Mouse (Mus musculus) intestine, embryonic 15.5 days (tissue): ENCODE data around the gene Mxd4. TPM values are rescaled to one million over a fixed set of nuclear protein-coding genes. Genes with fewer than 3 reads are reported as not detected.
A peak's percentile ranks its signal among the peaks of the same experiment; 100 is the strongest.

Experiments used
- ATAC-seq: fragments of 200-750 bp; cut with Nextera tagmentation; 2 replicates; pipeline ENCODE4 v1.8.0; 2017; ENCODE audit warnings: moderate TSS enrichment, moderate library complexity
- H3K27ac ChIP-seq: fragments of 300-500 bp; sonication (generic); 2 replicates; pipeline ENCODE4 v1.5.1; 2015; ENCODE audit warnings: mild to moderate bottlenecking, inconsistent platforms
- H3K27me3 ChIP-seq: fragments of 300-500 bp; sonication (generic); replicated peaks from 2 replicates; pipeline ENCODE4 v1.6.1; 2015; ENCODE audit warnings: inconsistent platforms
- H3K36me3 ChIP-seq: fragments of 300-500 bp; sonication (generic); 2 replicates; pipeline ENCODE4 v1.6.1; 2015; ENCODE audit warnings: inconsistent platforms
- H3K4me1 ChIP-seq: fragments of 300-500 bp; sonication (generic); replicated peaks from 2 replicates; pipeline ENCODE4 v1.6.1; 2015; ENCODE audit warnings: inconsistent platforms
- H3K4me2 ChIP-seq: fragments of 300-500 bp; sonication (generic); replicated peaks from 2 replicates; pipeline ENCODE4 v1.6.1; 2015; ENCODE audit warnings: mild to moderate bottlenecking, inconsistent platforms
- H3K4me3 ChIP-seq: fragments of 300-500 bp; sonication (generic); replicated peaks from 2 replicates; pipeline ENCODE4 v1.5.1; 2015; ENCODE audit warnings: inconsistent platforms
- H3K9ac ChIP-seq: fragments of 300-500 bp; sonication (generic); 2 replicates; pipeline ENCODE4 v1.6.1; 2015; ENCODE audit warnings: inconsistent platforms
- H3K9me3 ChIP-seq: fragments of 300-500 bp; sonication (generic); 2 replicates; pipeline ENCODE4 v1.6.1; 2016; ENCODE audit warnings: inconsistent platforms
- WGBS: fragments of 180-500 bp; shearing (Covaris S2); methylation state at CpG from one replicate; pipeline ENCODE4 v1.1.7; 2015; 5-methylcytosine and 5-hydroxymethylcytosine counted together
- polyA plus RNA-seq: library from polyadenylated mRNA; unstranded; fragments of >200 nt; fragmentation: Nextera tagmentation; extraction: Ambion mirVana; gene quantifications from 2 replicates; pipeline ENCODE4 v1.2.1, GENCODE M21; 2015

Mxd4 gene
- polyA plus RNA-seq: 18.7 and 19.4 TPM in 2 replicates

DNA sequence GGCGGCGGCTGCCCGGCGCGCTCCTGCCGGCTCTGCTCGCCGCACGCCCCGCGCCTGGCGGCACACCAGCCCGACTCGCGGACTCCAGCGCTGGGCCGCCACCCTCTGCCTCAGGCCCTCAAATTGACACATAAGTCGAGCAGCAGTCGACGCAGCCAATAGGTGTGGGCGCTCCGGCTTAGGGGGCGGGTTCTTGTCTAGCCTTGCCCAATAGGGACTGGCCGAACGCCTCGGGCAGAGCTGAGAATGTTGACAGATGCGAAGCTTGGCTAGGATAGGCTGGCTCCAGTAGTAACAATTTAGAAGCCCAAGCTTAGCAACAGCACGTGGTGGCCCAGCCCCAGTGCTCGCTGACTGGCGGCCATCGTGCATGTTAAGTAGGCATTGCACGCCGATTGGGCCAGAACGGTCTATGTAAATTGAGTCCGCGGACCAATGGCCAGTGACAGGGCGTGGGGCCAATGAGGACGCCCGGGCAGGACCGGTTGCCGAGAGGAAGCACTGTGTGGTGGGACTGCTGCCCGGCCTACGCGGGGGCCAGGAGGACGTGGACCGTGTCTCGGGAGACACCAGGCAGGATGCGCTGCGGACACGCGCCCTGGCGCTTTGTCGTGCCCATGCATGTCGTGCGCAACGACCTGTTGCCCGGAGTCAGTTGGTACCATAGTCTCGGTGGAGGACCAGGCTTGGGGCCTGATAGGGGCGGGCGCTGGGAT is at the start of gene Mxd4:
Mxd4 (minus strand) TSS at position 120 of the 716 bp plus-strand sequence.
- Histone ChIP-seq H3K4me2 (peak within 1 kb of the TSS; percentile 84), H3K27me3 (no peaks in the 10 kb centered on the region), H3K36me3 (peaks cover 4% of the 10 kb centered on the region; the same call in 1 of the 2 replicates), H3K9ac (peak within 1 kb of the TSS; percentile 77), H3K4me1 (peaks cover 23% of the 10 kb centered on the region), H3K4me3 (peak within 1 kb of the TSS; percentile 96), H3K27ac (peak within 1 kb of the TSS; percentile 94), H3K9me3 (no peaks in the 10 kb centered on the region)
- WGBS: under 1% methylated on average over 60 of the region's 60 CpGs
- peak; percentile 98 for ATAC-seq

DNA sequence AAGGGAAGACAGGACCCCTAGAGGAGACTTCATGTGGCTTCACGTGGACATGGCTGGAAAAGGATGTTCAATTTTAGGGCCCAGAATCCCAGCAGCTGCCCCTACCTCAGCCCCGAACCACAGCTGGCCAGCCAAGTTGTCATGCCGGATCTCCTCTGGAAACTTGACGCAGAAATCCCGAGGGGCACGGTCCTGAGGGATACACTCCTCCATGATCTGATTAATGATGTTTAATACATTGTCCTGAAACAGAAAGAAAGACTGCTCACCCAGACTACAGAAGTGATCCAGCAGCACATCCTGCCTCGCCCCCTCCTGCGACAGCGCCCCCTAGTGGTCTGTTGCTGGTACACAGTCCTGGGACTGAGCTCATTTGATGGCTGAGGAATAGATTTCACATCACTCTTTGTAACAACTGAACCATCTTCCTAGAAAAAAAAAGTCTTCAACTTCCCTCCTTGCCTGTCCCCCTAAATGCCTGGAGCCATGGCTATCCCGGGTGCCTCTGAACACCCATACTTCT is 48.4 kb upstream of the Mxd4 start:
- Histone ChIP-seq H3K9me3 (no peaks in the 10 kb centered on the region), H3K9ac (no peak overlapping the region), H3K27me3 (no peaks in the 10 kb centered on the region), H3K27ac (no peak overlapping the region), H3K4me3 (no peak overlapping the region), H3K4me1 (no peaks in the 10 kb centered on the region), H3K36me3 (no peaks in the 10 kb centered on the region), H3K4me2 (no peak overlapping the region)
- no peak for ATAC-seq
- 56% methylated on average over 10 of the region's 10 CpGs for WGBS

DNA sequence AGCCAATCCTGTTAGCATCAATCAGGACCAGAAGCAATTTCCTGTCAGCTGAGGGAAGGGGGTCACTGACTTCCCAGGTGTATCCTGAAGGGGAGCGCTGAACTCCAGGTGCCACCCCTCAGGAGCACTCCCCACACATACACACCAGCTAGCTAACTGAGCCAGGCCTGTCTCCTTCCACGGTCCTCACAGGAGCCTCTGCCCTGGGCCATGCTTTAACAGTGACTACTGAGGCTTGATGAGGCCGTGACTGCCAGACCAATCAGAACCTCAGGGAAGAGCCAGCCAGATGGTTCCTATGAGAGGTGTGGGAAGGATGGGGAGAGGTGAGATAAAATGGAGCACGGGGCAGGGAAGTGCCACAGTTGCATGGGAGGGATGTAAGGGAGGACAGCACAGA is 47.5 kb upstream of the Mxd4 start:
- Histone ChIP-seq H3K36me3 (no peaks in the 10 kb centered on the region), H3K4me1 (no peaks in the 10 kb centered on the region), H3K27me3 (no peaks in the 10 kb centered on the region), H3K4me2 (no peak overlapping the region), H3K9me3 (no peaks in the 10 kb centered on the region), H3K27ac (no peak overlapping the region), H3K9ac (no peak overlapping the region), H3K4me3 (no peak overlapping the region)
- 70% methylated on average over 4 of the region's 4 CpGs for WGBS
- no peak for ATAC-seq

DNA sequence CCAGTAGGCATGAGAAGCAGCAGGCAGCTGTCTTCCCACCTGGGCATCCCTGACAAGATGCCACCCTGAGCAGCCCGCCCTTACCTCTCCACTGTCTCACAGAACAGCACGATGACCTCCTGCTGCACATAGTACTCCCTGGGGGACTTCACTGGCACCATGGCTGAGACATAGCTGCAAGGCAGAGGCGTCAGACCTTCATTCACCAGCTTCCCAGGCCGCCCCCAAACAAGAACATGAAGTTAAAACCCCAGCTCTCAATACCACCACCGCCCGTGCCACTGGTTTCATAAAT is 45.6 kb upstream of the Mxd4 start:
- H3K36me3 ChIP-seq: no peaks in the 10 kb centered on the region
- H3K4me2 ChIP-seq: no peak overlapping the region
- 84% methylated on average over 6 of the region's 6 CpGs for whole genome bisulfite sequencing
- H3K27ac ChIP-seq: no peak overlapping the region
- no peak for ATAC-seq
- no peaks in the 10 kb centered on the region for H3K9me3 ChIP-seq
- H3K4me1 ChIP-seq: no peaks in the 10 kb centered on the region
- H3K9ac ChIP-seq: no peak overlapping the region
- no peak overlapping the region for H3K4me3 ChIP-seq
- H3K27me3 ChIP-seq: no peaks in the 10 kb centered on the region

DNA sequence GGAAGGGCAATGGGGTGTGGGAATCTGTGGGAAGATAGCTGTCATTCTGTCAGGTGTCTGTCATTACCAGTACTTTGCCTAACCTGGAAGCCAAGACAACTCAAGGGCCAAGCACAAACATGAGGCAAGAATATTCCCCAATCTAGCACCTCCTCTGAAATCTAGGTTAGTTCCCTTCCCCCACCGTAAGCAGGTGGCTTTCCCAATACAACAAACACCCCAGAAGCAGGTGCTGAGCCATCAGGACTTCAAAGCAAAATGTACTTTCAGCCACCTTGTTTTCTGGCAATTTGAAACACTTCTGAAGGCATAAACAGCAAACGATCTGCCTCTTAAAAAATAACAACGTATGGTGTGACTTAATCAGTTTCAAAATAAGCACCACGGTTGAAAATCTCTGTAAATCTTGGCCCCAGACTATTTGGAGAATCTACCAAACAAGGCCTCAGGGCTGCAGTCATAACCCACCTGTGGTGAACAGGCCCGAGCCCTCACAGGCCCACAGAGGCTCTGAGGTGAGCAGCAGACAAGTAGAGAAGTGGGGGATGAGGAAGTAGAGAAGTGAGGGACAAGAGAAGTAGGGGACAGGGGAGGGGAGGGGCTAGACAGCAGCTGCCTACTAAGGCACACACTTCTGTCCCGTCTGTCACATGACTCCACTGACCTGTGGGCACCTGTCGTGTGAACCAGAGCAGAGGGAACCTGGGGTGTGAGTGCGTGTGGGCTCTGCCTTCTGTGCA is 45.1 kb upstream of the Mxd4 start:
- H3K4me2 ChIP-seq: no peak overlapping the region
- H3K27ac ChIP-seq: no peak overlapping the region
- no peaks in the 10 kb centered on the region for H3K27me3 ChIP-seq
- no peaks in the 10 kb centered on the region for H3K9me3 ChIP-seq
- no peak overlapping the region for H3K9ac ChIP-seq
- no peak overlapping the region for H3K4me3 ChIP-seq
- H3K4me1 ChIP-seq: no peaks in the 10 kb centered on the region
- 63% methylated on average over 8 of the region's 8 CpGs for WGBS
- H3K36me3 ChIP-seq: no peaks in the 10 kb centered on the region
- no peak for ATAC-seq

DNA sequence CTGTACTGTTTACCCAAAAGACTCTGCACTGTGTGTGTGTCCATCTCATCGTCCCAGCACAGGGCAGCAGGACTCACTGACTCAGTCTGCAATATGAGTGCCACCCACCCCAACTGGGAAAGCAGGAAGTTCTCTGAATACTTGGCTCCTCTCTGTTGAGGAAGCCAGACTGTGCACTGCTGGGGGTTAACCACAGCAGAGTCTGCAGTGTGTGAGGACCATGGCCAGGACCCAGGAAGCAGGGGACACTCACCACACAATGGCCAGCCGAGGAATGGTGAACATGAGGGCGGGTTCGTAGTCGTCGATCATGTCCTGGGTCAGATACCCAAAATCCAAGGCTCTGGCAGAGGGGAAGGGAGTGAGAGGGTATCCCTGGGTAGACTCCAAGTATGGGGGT is 44.4 kb upstream of the Mxd4 start:
- H3K9me3 ChIP-seq: no peaks in the 10 kb centered on the region
- H3K4me3 ChIP-seq: no peak overlapping the region
- WGBS: 79% methylated on average over 6 of the region's 6 CpGs
- no peaks in the 10 kb centered on the region for H3K4me1 ChIP-seq
- no peak for ATAC-seq
- H3K36me3 ChIP-seq: no peaks in the 10 kb centered on the region
- no peak overlapping the region for H3K27ac ChIP-seq
- no peak overlapping the region for H3K9ac ChIP-seq
- H3K4me2 ChIP-seq: no peak overlapping the region
- no peaks in the 10 kb centered on the region for H3K27me3 ChIP-seq

DNA sequence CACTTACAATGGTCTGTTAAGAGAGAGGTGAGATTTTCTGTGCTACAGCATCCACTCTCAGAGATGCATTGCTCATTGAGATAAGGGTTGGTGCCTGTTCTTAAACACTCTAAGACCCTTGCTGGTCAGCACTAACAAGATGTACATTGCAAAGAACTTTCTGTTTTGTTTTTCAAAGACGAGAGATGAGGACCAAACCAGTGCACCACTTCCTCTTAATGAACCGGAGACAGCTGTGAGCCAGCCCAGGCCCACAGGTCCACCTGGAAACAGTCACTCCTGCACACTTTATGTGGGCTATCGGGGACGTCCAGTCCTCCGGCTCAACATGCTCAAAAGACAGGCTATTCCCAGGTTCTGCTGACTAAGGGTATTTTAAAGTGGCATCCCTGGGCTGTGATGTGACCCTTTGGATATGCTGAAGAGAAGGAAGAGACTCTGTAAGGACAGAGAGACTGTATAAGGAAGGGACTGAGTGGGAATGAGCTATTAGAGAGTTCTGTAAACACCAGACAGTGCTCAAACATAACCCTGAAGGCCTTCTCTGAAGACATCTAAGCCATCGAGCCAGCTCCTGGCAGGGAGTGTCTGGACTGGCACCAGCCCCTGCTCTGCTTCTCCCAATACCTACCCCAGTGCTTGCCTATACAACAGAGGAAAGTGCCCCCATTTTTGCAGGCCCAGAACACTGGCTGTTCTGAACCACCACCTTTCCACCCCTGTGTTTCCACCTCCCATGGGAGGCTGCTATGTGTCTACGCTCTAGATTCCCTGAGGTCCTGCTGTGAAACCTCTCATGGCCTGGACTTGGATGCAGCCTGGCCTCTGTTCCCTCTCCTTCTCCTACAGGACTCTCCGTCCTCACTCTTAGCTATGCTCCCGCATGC is 43.3 kb upstream of the Mxd4 start:
- 65% methylated on average over 9 of the region's 9 CpGs for WGBS
- no peaks in the 10 kb centered on the region for H3K4me1 ChIP-seq
- ATAC-seq: no peak

DNA sequence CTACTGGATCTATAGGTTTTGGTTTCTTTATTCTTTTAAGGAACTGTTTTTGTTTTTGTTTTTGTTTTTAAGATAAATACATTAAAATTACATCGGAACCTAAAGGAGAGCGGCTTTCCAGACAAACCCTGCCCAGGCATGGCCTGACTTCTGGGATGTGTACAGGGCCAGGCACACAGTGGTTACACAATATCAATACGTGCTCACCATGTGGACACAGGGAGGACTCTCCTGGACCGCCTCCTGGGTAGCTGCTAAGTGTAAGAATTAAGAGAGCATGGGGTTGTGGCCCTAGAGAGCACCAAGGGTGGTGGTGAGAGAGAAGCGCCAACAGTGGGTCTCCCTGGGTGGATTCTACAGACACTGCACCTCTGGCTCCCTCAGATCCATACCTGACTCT is 42.0 kb upstream of the Mxd4 start:
- no peak overlapping the region for H3K4me3 ChIP-seq
- no peak overlapping the region for H3K9ac ChIP-seq
- H3K4me2 ChIP-seq: no peak overlapping the region
- H3K27ac ChIP-seq: no peak overlapping the region
- no peaks in the 10 kb centered on the region for H3K9me3 ChIP-seq
- no peaks in the 10 kb centered on the region for H3K4me1 ChIP-seq
- 89% methylated on average over 5 of the region's 5 CpGs for WGBS
- no peak for ATAC-seq
- H3K36me3 ChIP-seq: no peaks in the 10 kb centered on the region
- no peaks in the 10 kb centered on the region for H3K27me3 ChIP-seq

More for the DNA sequence above, 43.3 kb upstream of the Mxd4 start:
- Histone ChIP-seq H3K4me3 (no peak overlapping the region), H3K27me3 (no peaks in the 10 kb centered on the region), H3K4me2 (no peak overlapping the region), H3K27ac (no peak overlapping the region), H3K9me3 (no peaks in the 10 kb centered on the region), H3K36me3 (no peaks in the 10 kb centered on the region), H3K9ac (no peak overlapping the region)

DNA sequence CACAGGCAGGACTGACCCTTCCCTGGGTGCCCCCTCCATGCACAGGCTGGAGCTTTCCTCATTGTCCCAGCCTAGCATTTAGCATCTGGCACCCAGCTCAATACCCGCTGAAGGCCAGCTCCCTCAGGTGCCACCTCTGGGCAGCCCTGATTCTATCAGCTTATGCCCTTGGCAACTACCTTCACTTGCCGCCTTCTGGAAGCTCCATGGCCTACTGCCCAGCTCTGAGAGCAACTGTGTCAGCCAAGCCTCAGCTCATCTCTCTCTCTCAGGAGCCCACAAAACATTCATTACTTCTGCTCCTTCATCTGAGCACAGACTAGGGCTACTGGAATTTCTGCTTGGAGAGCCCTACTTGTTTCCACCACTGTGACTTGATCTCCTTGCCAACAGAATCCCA is 38.0 kb upstream of the Mxd4 start:
- 91% methylated on average over 2 of the region's 2 CpGs for WGBS
- Histone ChIP-seq H3K4me1 (no peaks in the 10 kb centered on the region), H3K27me3 (no peaks in the 10 kb centered on the region), H3K4me3 (no peak overlapping the region), H3K27ac (no peak overlapping the region), H3K36me3 (no peaks in the 10 kb centered on the region), H3K9ac (no peak overlapping the region), H3K4me2 (no peak overlapping the region), H3K9me3 (no peaks in the 10 kb centered on the region)
- ATAC-seq: no peak

DNA sequence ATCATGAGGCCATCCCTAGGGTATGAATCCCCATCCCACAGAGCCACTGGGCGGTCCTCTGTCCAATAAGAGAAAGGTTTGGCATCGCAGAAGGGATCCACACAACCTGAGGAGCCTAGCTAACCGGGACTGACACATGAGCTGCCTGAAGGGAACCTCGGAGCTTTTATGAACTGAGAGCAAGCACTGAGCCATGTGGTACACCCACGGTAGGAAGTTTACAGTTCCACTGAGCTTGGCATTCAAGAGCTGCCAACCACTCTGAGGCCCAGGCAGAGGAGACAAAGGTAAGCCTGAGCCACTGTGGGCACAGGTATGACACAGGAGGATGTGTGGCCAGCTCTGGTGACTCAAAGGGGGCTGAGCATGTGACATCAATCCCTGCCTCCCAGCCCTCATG is 37.0 kb upstream of the Mxd4 start:
- ATAC-seq: no peak
- Histone ChIP-seq H3K4me2 (no peak overlapping the region), H3K36me3 (no peaks in the 10 kb centered on the region), H3K4me3 (no peak overlapping the region), H3K27ac (no peak overlapping the region), H3K4me1 (no peaks in the 10 kb centered on the region), H3K9me3 (no peaks in the 10 kb centered on the region), H3K9ac (no peak overlapping the region), H3K27me3 (no peaks in the 10 kb centered on the region)
- 83% methylated on average over 5 of the region's 5 CpGs for WGBS

DNA sequence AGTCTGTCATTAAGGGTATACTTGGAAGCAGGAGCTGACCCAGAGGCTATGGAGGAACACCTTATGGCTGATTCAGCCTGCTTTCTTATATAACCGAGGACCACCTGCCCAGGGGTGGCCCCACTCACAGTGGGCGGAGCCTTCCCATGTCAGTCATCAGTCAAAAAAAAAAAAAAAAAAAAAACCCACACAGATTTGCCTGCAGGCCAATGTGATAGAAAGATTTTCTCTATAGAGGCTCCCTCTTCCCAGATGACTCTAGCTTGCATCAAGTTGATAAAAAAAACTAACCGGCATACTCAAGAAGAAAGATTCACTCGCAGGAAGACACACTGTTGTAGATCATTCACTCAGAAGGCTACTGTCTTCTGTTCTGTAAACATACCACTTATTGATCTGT is 32.5 kb upstream of the Mxd4 start:
- Histone ChIP-seq H3K9ac (no peak overlapping the region), H3K27me3 (no peaks in the 10 kb centered on the region), H3K9me3 (no peaks in the 10 kb centered on the region), H3K4me1 (0 out of 2 replicates have a peak, but pooled peaks cover 6% of the 10 kb centered on the region), H3K4me3 (no peak overlapping the region), H3K36me3 (no peaks in the 10 kb centered on the region), H3K4me2 (no peak overlapping the region), H3K27ac (no peak overlapping the region)
- WGBS: 63% methylated on average over 4 of the region's 4 CpGs
- ATAC-seq: no peak

DNA sequence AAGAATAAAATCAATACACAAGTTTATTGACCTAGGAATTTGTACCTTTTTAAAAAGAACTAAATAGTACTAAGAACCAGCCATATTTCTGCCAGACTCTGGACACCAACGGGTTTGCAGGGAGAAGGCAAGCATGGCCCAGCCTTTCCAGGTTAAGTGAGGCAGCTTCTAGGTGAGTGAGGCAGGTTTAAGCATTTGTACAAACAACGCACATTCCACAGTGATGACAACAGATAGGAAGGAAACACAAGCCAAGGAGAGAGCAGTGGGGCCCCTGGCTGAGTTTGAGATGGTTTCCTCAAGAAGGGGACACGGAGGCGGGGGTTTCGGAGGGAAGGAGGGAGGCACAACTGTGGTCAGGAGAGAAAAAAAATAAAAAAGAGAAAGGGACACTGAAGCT is 31.2 kb upstream of the Mxd4 start:
- H3K36me3 ChIP-seq: no peaks in the 10 kb centered on the region
- no peak overlapping the region for H3K27ac ChIP-seq
- H3K4me3 ChIP-seq: no peak overlapping the region
- H3K9ac ChIP-seq: no peak overlapping the region
- peaks cover 7% of the 10 kb centered on the region; the same call in 1 of the 2 replicates for H3K4me1 ChIP-seq
- no peaks in the 10 kb centered on the region for H3K27me3 ChIP-seq
- no peak overlapping the region for H3K4me2 ChIP-seq
- ATAC-seq: no peak
- 46% methylated on average over 5 of the region's 5 CpGs for WGBS
- H3K9me3 ChIP-seq: no peaks in the 10 kb centered on the region
